Mouse (Mus musculus) forebrain, embryonic 15.5 days (tissue): ENCODE measurements around the gene Lrrc4. TPM values are rescaled to one million over a fixed set of nuclear protein-coding genes. Genes with fewer than 3 reads are reported as not detected.

Source experiments
- ATAC-seq: fragments of 200-750 bp; cut with Nextera tagmentation; replicated peaks from 2 replicates; pipeline ENCODE4 v1.8.0; 2017; ENCODE audit warnings: mild to moderate bottlenecking, moderate TSS enrichment, moderate library complexity
- H3K27ac ChIP-seq: fragments of 300-500 bp; sonication (generic); replicated peaks from 2 replicates; pipeline ENCODE4 v1.5.1; 2015; ENCODE audit warnings: mild to moderate bottlenecking, inconsistent platforms
- H3K27me3 ChIP-seq: fragments of 300-500 bp; sonication (generic); 2 replicates; pipeline ENCODE4 v1.6.1; 2015; ENCODE audit warnings: inconsistent platforms
- H3K36me3 ChIP-seq: fragments of 300-500 bp; sonication (generic); 2 replicates; pipeline ENCODE4 v1.6.1; 2015; ENCODE audit warnings: mild to moderate bottlenecking, inconsistent platforms
- H3K4me1 ChIP-seq: fragments of 300-500 bp; sonication (generic); 2 replicates; pipeline ENCODE4 v1.6.1; 2015; ENCODE audit warnings: inconsistent platforms
- H3K4me2 ChIP-seq: fragments of 300-500 bp; sonication (generic); replicated peaks from 2 replicates; pipeline ENCODE4 v1.6.1; 2015; ENCODE audit warnings: mild to moderate bottlenecking, inconsistent platforms
- H3K4me3 ChIP-seq: fragments of 300-500 bp; sonication (generic); 2 replicates; pipeline ENCODE4 v1.5.1; 2015; ENCODE audit warnings: mild to moderate bottlenecking, inconsistent platforms
- H3K9ac ChIP-seq: fragments of 300-500 bp; sonication (generic); replicated peaks from 2 replicates; pipeline ENCODE4 v1.6.1; 2015; ENCODE audit warnings: mild to moderate bottlenecking, inconsistent platforms
- H3K9me3 ChIP-seq: fragments of 300-500 bp; sonication (generic); 2 replicates; pipeline ENCODE4 v1.6.1; 2016; ENCODE audit warnings: inconsistent platforms
- WGBS: fragments of 180-500 bp; shearing (Covaris S2); methylation state at CpG from one replicate; pipeline ENCODE4 v1.1.7; 2015; ENCODE audit warnings: mixed read lengths; 5-methylcytosine and 5-hydroxymethylcytosine counted together
- polyA plus RNA-seq: library from polyadenylated mRNA; unstranded; fragments of >200 nt; fragmentation: Nextera tagmentation; extraction: Ambion mirVana; gene quantifications from 2 replicates; pipeline ENCODE4 v1.2.1, GENCODE M21; 2015

Lrrc4 gene
- polyA plus RNA-seq, 1 experiment from 2014 or later, result 6.5 TPM

DNA sequence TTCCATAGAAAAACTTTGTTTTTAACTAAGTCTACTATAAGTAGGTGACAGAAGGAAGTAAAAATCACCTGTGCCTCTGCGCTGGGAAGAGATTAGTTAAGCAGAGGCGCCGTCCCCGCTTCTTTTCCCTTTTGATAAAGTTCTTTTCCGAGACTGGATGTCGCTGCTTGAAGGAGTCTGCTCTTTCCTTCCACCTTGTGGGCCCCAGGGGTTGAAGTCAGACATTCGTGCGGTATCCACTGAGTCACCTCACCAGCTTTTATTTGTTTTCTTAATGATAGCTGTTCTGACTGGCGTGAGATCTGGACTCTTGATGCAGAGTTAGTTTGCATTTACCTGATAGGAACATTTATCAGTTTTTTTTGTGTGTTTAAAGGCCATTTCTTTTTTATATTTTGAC is 96.4 kb downstream of the Lrrc4 start:
- ATAC-seq, result no peak
- H3K36me3 ChIP-seq, result no peaks in the 10 kb centered on the region
- no peak overlapping the region for H3K4me2 ChIP-seq
- no peaks in the 10 kb centered on the region for H3K27me3 ChIP-seq
- H3K27ac ChIP-seq, result no peak overlapping the region
- H3K4me3 ChIP-seq, result no peak overlapping the region
- no peaks in the 10 kb centered on the region for H3K4me1 ChIP-seq
- no peaks in the 10 kb centered on the region for H3K9me3 ChIP-seq
- no peak overlapping the region for H3K9ac ChIP-seq
- WGBS, result 76% methylated on average over 9 of the region's 9 CpGs

DNA sequence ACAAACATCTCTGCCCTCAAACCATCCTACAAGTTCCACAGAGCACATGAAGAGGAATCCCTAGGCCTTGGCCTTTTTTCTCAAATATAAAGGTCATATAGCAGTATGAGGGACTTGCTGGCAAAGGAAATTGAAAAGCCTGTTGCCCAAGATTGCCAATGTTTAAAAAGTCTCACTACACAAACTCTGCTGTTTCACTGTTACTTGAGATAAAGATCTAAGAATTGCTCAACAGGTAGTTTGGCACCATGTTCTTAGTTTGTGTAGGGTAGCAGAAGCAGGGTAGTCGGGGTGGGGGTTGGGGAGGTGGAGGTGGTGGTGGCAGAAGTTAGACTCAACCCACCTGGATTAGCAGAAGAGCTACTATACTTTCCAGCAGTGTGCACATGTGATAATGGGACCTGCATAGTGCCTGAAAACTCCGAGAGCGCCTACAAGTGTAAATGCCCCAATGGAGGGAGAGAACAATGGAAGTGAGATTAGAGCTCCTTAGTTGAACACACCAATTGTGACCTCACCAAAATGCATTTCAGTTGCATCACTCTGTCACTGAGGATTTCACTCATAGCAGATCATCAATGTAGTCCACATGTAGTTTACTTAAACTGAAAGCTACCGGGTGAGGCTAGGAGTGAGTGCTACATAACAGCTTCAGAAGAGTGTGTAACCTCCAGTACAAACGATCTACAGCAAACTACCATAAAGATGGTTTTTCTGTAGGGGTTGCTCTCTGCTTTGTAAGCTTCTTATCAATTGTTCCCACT is 97.5 kb downstream of the Lrrc4 start:
- Histone ChIP-seq H3K9me3 (no peaks in the 10 kb centered on the region), H3K4me1 (peaks cover 8% of the 10 kb centered on the region), H3K9ac (no peak overlapping the region), H3K4me3 (no peak overlapping the region), H3K36me3 (no peaks in the 10 kb centered on the region), H3K4me2 (no peak overlapping the region), H3K27ac (no peak overlapping the region), H3K27me3 (no peaks in the 10 kb centered on the region)
- no peak for ATAC-seq
- 76% methylated on average over 5 of the region's 5 CpGs for WGBS

DNA sequence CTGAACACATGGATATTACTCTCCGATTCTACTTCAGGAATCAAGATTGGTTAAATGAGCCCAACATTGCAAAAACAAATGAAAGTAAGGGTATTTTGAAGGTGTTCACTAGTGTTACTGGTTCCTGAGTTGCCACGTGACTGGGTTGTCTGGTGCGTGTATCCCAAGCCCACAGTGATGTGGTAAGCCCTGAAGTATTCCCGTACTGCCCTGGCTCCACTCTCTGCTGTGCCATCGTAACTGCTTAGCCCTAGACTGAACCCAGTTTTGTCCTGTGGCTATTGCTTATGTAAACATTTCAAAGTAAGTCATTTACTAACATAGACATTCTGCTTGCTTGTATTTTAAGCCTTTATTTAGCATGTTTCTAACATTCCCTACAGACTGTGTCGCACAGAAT is 100.3 kb downstream of the Lrrc4 start:
- Histone ChIP-seq H3K9ac (no peak overlapping the region), H3K4me3 (no peak overlapping the region), H3K9me3 (no peaks in the 10 kb centered on the region), H3K4me1 (peaks cover 12% of the 10 kb centered on the region), H3K27ac (no peak overlapping the region), H3K27me3 (no peaks in the 10 kb centered on the region), H3K4me2 (no peak overlapping the region), H3K36me3 (no peaks in the 10 kb centered on the region)
- WGBS, result 94% methylated on average over 6 of the region's 6 CpGs
- no peak for ATAC-seq

DNA sequence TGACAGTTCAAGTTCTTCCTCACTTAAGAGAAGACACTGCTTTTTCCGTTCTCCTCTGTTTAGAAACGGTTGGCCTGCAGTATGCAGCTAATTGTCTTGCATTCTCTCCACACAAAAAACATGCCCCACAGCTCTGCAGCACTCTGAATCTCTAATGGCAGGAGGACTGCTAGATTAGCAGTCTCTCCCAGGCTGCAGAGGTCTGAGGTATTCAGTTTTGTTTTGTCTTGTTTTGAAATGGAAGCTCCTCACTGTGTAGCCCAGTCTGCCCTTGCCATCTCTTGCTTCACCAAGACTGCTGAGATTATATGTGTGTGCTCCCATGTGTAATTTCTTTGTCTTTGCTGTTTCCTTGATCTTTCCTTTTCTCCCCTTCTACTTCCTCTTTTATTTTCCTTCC is 101.9 kb downstream of the Lrrc4 start:
- H3K27me3 ChIP-seq, result no peaks in the 10 kb centered on the region
- 6% methylated on average over 2 of the region's 2 CpGs for WGBS
- no peak overlapping the region for H3K4me3 ChIP-seq
- H3K9me3 ChIP-seq, result no peaks in the 10 kb centered on the region
- peaks cover 12% of the 10 kb centered on the region for H3K4me1 ChIP-seq
- no peak overlapping the region for H3K9ac ChIP-seq
- H3K36me3 ChIP-seq, result no peaks in the 10 kb centered on the region
- peak overlapping the region; percentile 17; the same call in 1 of the 2 replicates for H3K27ac ChIP-seq
- 0 out of 2 replicates have a peak, but pooled peaks have one; percentile 6 for ATAC-seq
- no peak overlapping the region for H3K4me2 ChIP-seq

DNA sequence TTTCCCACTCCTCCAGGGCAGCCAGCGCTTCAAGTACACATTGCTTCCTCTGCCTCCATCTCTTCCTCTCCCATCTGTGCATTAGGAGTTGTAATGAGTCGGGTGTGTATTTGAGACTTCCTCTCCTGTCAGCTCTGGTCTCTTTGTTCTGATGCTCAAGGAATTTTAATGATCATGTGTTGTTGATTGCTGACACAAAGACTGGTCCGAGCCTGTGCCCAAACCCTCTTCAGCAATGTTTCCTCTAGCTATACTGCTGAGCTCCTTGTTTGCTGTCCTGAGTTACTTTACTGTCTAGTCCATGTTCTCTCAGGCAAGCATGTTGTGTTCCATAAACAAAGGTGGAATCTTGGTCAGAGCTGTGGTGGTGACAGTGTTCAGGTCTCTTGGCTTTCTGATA is 102.3 kb downstream of the Lrrc4 start:
- H3K27me3 ChIP-seq, result no peaks in the 10 kb centered on the region
- peak overlapping the region; percentile 17; the same call in 1 of the 2 replicates for H3K27ac ChIP-seq
- H3K9ac ChIP-seq, result no peak overlapping the region
- ATAC-seq, result peak; percentile 55; the same call in 1 of the 2 replicates
- 8% methylated on average over 3 of the region's 3 CpGs for WGBS
- no peaks in the 10 kb centered on the region for H3K36me3 ChIP-seq
- H3K4me3 ChIP-seq, result no peak overlapping the region
- H3K4me1 ChIP-seq, result peaks cover 12% of the 10 kb centered on the region
- H3K9me3 ChIP-seq, result no peaks in the 10 kb centered on the region
- H3K4me2 ChIP-seq, result no peak overlapping the region

DNA sequence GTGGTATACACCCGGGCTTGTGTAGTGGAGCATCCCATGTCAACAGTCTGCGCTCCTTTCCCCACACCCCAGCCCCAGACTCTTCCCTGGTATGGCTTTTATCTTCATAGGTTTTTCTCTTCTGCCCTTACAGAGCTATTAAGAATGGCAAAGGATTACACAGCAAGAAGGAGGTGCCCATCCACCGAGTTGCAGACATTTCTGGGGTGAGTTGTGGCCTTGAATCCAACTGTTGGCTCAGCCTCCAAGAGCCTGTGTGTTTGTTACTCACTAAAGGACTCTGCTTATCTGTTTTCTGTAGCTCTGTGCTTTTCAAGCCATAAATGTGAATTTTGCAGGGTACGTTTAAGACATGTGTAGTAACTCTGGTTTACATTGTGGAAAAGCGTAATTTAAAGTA is 106.8 kb downstream of the Lrrc4 start:
- ATAC-seq, result no peak
- Histone ChIP-seq H3K4me2 (no peak overlapping the region), H3K4me1 (peaks cover 12% of the 10 kb centered on the region), H3K9me3 (no peaks in the 10 kb centered on the region), H3K27ac (no peak overlapping the region), H3K4me3 (no peak overlapping the region), H3K36me3 (no peaks in the 10 kb centered on the region), H3K27me3 (no peaks in the 10 kb centered on the region), H3K9ac (no peak overlapping the region)
- 59% methylated on average over 5 of the region's 5 CpGs for WGBS

DNA sequence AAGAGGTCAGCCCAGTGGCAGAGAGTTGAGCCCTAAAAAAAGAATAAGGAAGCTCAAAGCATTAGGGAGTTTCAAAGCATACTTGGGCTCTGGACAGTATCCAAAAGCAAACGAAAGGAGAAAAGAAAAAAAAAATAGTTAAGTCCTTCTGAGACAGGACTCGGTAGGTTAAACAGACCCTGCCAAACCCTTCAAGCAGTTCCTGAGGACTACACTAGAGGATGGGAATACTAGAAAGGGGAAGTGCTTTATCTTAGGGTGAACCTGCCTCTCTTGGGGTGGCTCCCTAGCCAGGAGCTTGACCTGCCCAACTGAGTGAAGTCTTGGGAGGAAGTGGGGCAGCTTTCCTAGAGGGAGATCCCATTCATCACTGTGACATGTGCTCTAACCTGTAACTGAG is 108.5 kb downstream of the Lrrc4 start:
- no peak for ATAC-seq

DNA sequence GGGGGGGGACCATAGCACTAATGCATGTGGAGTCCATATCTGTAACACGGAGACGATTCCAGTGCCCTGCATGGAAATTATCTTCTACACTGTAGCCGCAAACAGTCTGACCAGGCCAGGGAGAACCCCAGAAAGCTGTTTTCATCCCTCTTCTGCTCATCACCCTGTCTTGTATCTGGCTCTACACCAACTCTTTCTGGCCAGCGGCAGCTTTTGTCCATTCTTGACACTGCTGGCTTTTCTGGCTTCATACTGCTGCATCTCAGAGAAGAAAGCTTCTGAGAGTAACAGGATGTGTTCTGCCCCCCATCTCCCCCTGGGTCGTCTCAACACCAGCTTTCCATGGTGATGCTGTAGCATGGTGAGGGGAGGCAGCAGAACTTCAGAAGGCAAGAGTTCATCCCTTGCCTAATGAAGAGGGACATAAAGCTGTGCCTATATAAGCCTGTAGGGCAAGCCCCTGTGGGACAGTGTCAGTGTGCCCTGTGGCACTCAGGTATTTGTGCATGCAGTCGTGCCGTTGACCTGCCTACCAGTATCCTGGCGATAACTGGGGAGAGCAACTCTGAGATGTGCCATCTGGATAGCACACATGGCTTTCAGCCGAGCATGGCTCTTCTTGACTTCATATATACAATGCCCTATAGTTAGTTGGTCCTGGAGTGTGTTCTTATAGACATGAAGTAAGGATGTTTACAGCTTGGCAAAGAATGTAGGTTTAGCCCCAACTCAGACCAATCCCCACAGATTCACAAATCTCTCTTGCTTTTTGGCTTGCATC is 111.0 kb downstream of the Lrrc4 start:
- Histone ChIP-seq H3K4me2 (no peak overlapping the region), H3K4me3 (no peak overlapping the region), H3K4me1 (peaks cover 7% of the 10 kb centered on the region), H3K27ac (no peak overlapping the region), H3K9ac (no peak overlapping the region), H3K9me3 (no peaks in the 10 kb centered on the region), H3K36me3 (no peaks in the 10 kb centered on the region), H3K27me3 (no peaks in the 10 kb centered on the region)
- no peak for ATAC-seq
- 95% methylated on average over 9 of the region's 9 CpGs for WGBS

More for the DNA sequence above, 108.5 kb downstream of the Lrrc4 start:
- no peak overlapping the region for H3K27ac ChIP-seq
- H3K4me3 ChIP-seq, result no peak overlapping the region
- no peaks in the 10 kb centered on the region for H3K27me3 ChIP-seq
- H3K9ac ChIP-seq, result no peak overlapping the region
- no peaks in the 10 kb centered on the region for H3K36me3 ChIP-seq
- H3K9me3 ChIP-seq, result no peaks in the 10 kb centered on the region
- H3K4me2 ChIP-seq, result no peak overlapping the region
- 30% methylated on average over 2 of the region's 2 CpGs for WGBS
- H3K4me1 ChIP-seq, result no peaks in the 10 kb centered on the region

DNA sequence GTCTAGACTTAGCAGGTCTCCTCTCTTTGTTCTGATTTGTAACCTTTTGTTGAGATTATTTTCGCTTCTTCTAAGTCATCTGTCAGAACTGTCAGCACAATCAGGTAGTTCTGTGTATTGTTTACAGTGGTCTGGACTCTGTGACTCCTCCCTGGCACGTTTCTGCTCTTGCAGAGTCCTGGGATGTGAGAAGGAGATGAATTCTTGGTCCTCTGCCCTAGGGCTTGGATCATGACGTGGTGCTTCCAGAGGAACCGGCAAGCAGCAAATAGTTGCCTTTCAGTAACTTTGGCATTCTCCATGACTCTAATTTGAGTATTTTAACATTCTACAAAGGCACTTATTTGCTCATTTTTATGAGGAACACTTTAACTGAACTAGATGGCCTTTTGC is 113.7 kb downstream of the Lrrc4 start:
- H3K4me1 ChIP-seq, result peaks cover 11% of the 10 kb centered on the region
- H3K9ac ChIP-seq, result no peak overlapping the region
- no peak for ATAC-seq
- no peaks in the 10 kb centered on the region for H3K9me3 ChIP-seq
- H3K27ac ChIP-seq, result no peak overlapping the region
- no peaks in the 10 kb centered on the region for H3K36me3 ChIP-seq
- H3K4me2 ChIP-seq, result no peak overlapping the region
- WGBS, result 23% methylated on average over 4 of the region's 4 CpGs
- no peaks in the 10 kb centered on the region for H3K27me3 ChIP-seq
- no peak overlapping the region for H3K4me3 ChIP-seq

DNA sequence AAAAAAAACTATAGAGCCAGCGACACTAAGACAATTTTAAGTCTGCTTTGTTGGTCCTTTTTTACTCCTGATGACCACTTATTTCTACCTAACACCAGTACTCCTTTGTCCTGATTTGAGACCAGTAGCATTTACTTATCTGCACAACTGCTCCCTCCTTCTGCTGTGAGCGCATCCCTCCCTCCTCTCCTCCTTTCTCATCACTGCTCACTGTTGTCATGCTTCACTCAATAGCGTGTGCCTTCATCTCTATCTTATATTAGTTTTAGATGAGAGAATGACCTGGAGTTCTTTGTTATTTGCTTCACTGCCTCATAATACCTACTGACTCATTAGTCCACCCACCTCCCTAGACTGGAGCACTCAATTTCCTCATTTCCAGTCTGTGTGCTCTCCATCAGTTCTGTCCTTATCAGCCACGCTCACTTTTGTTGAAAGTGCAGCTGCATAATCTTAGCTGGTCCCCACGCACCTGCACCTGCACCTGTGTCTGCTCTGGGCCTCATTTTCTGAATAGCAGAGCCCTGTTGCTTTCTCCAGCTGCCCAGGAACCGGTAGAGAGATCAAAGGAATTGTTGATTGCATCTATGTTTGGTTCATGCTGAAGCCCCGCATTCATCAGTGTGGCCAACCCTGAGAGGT is 114.2 kb downstream of the Lrrc4 start:
- Histone ChIP-seq H3K4me1 (peaks cover 11% of the 10 kb centered on the region), H3K9ac (no peak overlapping the region), H3K27me3 (no peaks in the 10 kb centered on the region), H3K4me2 (no peak overlapping the region), H3K27ac (no peak overlapping the region), H3K4me3 (no peak overlapping the region), H3K9me3 (no peaks in the 10 kb centered on the region), H3K36me3 (no peaks in the 10 kb centered on the region)
- 44% methylated on average over 7 of the region's 7 CpGs for WGBS
- ATAC-seq, result no peak

DNA sequence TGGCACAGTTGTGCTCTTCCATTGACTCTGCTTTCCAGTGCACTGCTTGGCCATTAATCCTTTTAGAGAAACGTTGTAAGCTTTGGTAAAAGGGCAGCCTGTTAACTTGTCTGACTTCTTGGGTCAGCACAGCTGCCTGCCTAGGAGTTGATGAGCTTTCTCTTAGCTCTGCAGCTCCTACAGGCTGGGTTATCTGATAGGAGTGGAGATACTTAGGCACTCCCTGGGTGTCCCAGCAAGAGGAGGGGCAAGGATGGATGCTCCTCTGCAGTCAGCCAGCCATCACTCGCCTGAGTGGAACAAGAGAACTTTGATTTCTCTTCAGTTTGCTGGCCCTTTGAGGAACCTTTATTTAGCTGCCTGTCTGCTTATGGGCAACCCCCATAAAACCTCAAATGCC is 121.5 kb downstream of the Lrrc4 start:
- H3K9ac ChIP-seq, result no peak overlapping the region
- no peaks in the 10 kb centered on the region for H3K9me3 ChIP-seq
- peaks cover 28% of the 10 kb centered on the region for H3K4me1 ChIP-seq
- no peak for ATAC-seq
- H3K4me2 ChIP-seq, result no peak overlapping the region
- 20% methylated on average over 2 of the region's 2 CpGs for WGBS
- H3K4me3 ChIP-seq, result no peak overlapping the region
- H3K27ac ChIP-seq, result no peak overlapping the region
- H3K36me3 ChIP-seq, result no peaks in the 10 kb centered on the region
- no peaks in the 10 kb centered on the region for H3K27me3 ChIP-seq

DNA sequence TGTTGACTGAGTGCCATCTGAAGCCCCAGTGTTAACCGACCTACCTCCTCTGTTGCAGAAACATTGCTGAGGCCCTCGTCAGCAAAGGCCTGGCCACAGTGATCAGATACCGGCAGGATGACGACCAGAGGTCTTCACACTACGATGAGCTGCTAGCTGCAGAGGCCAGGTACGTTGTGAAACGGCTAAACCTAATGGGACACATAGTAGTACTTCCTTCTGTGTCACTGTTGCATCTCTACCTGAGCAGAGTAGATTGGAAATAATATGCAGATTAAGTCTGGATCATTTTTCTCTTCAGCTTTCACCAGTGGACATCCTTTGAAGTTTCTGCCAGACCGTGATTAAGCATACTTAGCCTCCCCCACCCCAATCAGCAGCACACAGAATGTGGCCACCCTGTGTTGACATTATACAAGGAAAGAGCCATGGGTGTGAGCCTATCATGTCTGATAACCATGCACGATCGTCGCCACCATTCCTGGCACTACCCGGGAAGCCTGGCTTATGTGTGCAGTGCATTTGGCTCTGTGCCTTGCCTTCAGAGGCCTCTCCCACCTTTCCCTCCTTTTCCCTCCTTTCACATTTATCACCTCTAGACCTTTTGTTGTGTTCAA is 124.5 kb downstream of the Lrrc4 start:
- Histone ChIP-seq H3K4me1 (peaks cover 30% of the 10 kb centered on the region), H3K36me3 (no peaks in the 10 kb centered on the region), H3K27ac (no peak overlapping the region), H3K4me3 (no peak overlapping the region), H3K9me3 (no peaks in the 10 kb centered on the region), H3K4me2 (no peak overlapping the region), H3K9ac (no peak overlapping the region), H3K27me3 (no peaks in the 10 kb centered on the region)
- 69% methylated on average over 12 of the region's 12 CpGs for WGBS
- no peak for ATAC-seq
